Mouse (Mus musculus) E14TG2a.4 (cell line): ENCODE measurements around the gene Zbtb20.

ENCODE experiments used
- CTCF ChIP-seq: conservative IDR thresholded peaks from 2 replicates; pipeline ENCODE4 v1.5.1; 2014; ENCODE audit warnings: low read length
- NANOG ChIP-seq: IDR thresholded peaks from 2 replicates; pipeline ENCODE4 v1.6.1; 2014; ENCODE audit warnings: borderline replicate concordance, low read length, mixed read lengths
- POU5F1 ChIP-seq: IDR thresholded peaks from 2 replicates; pipeline ENCODE4 v1.6.1; 2014; ENCODE audit warnings: low read length, borderline replicate concordance

DNA sequence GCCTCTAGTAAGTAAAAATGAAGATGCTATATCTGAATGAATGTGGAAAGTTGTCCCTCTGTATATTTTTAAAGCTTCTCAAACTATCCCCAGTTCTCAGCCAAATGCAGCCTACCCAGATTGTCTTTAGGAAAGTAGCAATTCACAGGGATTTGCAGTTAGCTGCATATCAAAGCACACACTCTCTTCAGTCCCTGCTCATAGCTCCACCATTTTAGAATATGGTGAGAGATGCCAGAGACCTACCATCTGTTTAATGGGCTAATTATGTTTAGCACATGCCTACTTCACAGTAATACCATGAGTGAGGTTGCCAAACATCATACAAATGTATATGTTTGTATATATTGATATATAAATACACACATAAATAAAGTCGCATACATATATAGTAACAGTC, 676.8 kb downstream of the Zbtb20 start:
- TF ChIP-seq CTCF = no peak
- TF ChIP-seq NANOG = no peak
- TF ChIP-seq POU5F1 = no peak
